Mouse (Mus musculus): ENCODE measurements at regions not wholly inside any gene's neighbourhood (a gene's known extent, or its start where the extent isn't known, plus 50 kb on each side); places are given as distances from the start of the nearest gene placed in this dataset.

DNA sequence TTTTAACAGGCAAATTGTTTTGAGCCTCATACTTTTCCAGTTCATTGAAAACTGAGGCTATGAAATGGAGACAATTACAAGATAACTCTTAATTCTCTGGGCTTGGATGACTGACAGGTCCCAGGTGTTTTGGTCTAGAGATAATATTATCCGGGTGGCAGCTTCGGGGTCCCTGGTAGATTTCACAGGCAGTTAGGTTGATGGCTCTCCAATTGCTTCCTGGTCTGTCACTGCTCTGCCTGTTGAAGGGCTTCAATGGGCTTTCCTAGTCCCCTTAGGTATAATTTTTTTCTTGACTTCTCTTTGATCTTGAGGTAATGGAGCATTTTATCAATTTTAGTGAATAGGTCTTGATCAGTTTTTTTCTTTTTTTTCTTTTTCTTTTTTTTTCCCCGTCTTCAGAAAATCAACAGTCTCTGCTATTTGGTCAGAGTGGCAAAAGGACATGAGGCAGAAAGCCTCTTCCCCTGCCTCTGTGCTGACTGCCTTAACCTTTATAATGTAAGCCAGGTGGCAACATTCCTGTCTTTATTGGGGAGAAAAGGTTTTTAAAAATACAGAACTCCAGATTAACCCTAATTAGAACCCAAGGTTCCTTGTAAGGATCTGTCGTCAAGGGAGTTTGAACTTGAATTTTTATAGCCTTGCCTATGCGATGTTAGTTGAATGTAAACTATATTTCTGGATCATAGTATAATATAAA, 896.0 kb upstream of the Flrt2 start:
- DNase-seq: no peak
- H3K4me3 ChIP-seq (replicated peaks; ENCODE audit: insufficient read depth, low read depth, low read length): no peak overlapping the region
- no peak for TF ChIP-seq CTCF (IDR thresholded peaks at IDR 0.05; ENCODE audit: borderline replicate concordance, insufficient read depth, low read depth, low read length)
- TF ChIP-seq POLR2A (IDR thresholded peaks at IDR 0.05; ENCODE audit: borderline replicate concordance, insufficient read depth, low read length): no peak
- H3K27me3 ChIP-seq (ENCODE audit: control insufficient read depth, insufficient read depth, low read length): no peaks in the 10 kb centered on the region
- 64% methylated on average over 5 of the region's 5 CpGs for WGBS
- no peaks in the 10 kb centered on the region for H3K4me1 ChIP-seq (ENCODE audit: control insufficient read depth, insufficient read depth, low read length)
- no peak overlapping the region for H3K27ac ChIP-seq (ENCODE audit: insufficient read depth, low read length)

DNA sequence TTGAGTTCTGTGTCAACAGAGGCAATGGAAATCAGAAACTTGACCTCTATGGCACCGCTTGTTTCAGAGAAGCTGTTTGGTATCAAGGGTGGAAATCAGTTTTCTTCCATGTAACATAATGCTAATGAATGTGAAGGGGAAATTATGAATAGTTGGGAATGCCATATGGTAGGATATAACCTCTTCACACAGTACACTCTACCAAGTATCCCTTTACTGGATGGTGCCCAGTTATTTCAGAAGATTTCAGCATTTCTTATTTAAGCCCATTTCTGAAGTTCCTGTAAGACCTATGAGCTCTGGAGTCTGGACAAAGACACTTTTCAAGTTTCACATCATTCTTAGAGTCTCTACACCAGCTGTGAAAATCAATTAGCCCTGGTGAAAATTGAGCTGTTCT, 887.3 kb upstream of the Flrt2 start:
- Histone ChIP-seq H3K27ac (ENCODE audit: insufficient read depth, low read length) (no peak overlapping the region), H3K4me3 (replicated peaks; ENCODE audit: insufficient read depth, low read depth, low read length) (no peak overlapping the region), H3K4me1 (ENCODE audit: control insufficient read depth, insufficient read depth, low read length) (no peaks in the 10 kb centered on the region), H3K27me3 (ENCODE audit: control insufficient read depth, insufficient read depth, low read length) (no peaks in the 10 kb centered on the region)
- WGBS: 86% methylated on average over 1 of the region's 1 CpGs
- TF ChIP-seq CTCF (IDR thresholded peaks at IDR 0.05; ENCODE audit: borderline replicate concordance, insufficient read depth, low read depth, low read length): no peak
- TF ChIP-seq POLR2A (IDR thresholded peaks at IDR 0.05; ENCODE audit: borderline replicate concordance, insufficient read depth, low read length): no peak
- no peak for DNase-seq

DNA sequence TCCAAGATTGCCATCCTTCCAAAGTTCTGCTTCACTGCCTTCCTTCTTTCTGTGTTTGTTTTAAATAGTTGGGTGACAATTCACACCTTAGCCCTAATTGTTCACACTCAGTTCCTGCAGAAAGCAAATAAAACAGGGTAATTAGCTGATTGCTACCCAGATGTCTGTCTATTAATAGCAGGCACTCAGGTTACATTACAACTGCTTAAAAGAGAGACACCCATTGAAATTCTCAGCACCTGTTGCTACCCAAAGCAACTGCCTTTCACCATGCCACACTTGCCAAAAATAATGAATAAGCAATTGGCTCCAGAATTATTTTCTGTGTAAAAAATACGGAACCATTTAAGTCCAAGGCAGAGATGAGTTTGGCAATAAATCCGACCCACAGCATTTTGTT, 860.6 kb upstream of the Flrt2 start:
- no peak for DNase-seq
- WGBS: 48% methylated on average over 2 of the region's 2 CpGs
- H3K4me3 ChIP-seq (replicated peaks; ENCODE audit: insufficient read depth, low read depth, low read length): no peak overlapping the region
- H3K27me3 ChIP-seq (ENCODE audit: control insufficient read depth, insufficient read depth, low read length): no peaks in the 10 kb centered on the region
- H3K4me1 ChIP-seq (ENCODE audit: control insufficient read depth, insufficient read depth, low read length): no peaks in the 10 kb centered on the region
- H3K27ac ChIP-seq (ENCODE audit: insufficient read depth, low read length): no peak overlapping the region
- TF ChIP-seq POLR2A (IDR thresholded peaks at IDR 0.05; ENCODE audit: borderline replicate concordance, insufficient read depth, low read length) (no peak), CTCF (IDR thresholded peaks at IDR 0.05; ENCODE audit: borderline replicate concordance, insufficient read depth, low read depth, low read length) (no peak)

DNA sequence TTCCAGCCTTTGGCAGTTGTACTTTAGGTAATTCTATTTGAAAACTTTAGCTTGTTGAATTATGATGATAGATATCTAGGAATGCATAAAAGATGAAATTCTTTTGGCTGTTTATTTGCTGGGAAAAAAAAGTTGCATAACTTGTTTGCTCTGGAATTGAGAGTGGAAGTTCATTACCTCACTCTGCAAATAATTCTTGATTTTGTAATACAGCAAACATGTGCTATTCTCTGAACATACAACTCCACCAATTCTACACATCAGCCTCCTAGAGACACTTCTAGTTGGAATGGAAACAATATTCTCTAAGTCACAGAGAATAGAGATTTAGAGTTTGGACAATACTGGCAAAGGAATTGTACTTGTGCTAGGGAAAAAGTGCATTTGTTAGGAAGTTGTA, 829.3 kb upstream of the Flrt2 start:
- Histone ChIP-seq H3K27me3 (ENCODE audit: control insufficient read depth, insufficient read depth, low read length) (no peaks in the 10 kb centered on the region), H3K4me3 (replicated peaks; ENCODE audit: insufficient read depth, low read depth, low read length) (no peak overlapping the region), H3K4me1 (ENCODE audit: control insufficient read depth, insufficient read depth, low read length) (no peaks in the 10 kb centered on the region), H3K27ac (ENCODE audit: insufficient read depth, low read length) (no peak overlapping the region)
- no peak for DNase-seq
- TF ChIP-seq CTCF (IDR thresholded peaks at IDR 0.05; ENCODE audit: borderline replicate concordance, insufficient read depth, low read depth, low read length) (no peak), POLR2A (IDR thresholded peaks at IDR 0.05; ENCODE audit: borderline replicate concordance, insufficient read depth, low read length) (no peak)

DNA sequence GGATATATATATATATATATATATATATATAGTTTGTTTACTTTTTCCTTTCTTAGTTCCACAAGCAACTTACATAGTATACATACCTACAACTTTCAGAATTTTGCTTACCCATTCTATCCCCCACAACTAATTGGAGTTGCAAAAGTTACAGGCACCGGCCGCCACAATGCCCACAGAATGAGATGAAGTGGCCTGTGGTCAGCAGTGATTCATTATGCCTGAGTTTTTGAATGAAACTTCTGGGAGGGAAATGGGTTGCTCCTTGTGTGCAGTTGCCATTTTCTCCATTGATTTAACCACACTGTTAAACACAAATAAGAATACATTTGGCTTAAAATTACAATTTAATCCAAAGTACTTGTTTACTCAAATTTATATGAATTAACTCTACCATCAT, 781.2 kb upstream of the Flrt2 start:
- Histone ChIP-seq H3K27me3 (ENCODE audit: control insufficient read depth, insufficient read depth, low read length) (no peaks in the 10 kb centered on the region), H3K4me1 (ENCODE audit: control insufficient read depth, insufficient read depth, low read length) (no peaks in the 10 kb centered on the region), H3K4me3 (replicated peaks; ENCODE audit: insufficient read depth, low read depth, low read length) (no peak overlapping the region), H3K27ac (ENCODE audit: insufficient read depth, low read length) (no peak overlapping the region)
- 95% methylated on average over 2 of the region's 2 CpGs for WGBS
- TF ChIP-seq POLR2A (IDR thresholded peaks at IDR 0.05; ENCODE audit: borderline replicate concordance, insufficient read depth, low read length) (no peak), CTCF (IDR thresholded peaks at IDR 0.05; ENCODE audit: borderline replicate concordance, insufficient read depth, low read depth, low read length) (no peak)
- DNase-seq: no peak

DNA sequence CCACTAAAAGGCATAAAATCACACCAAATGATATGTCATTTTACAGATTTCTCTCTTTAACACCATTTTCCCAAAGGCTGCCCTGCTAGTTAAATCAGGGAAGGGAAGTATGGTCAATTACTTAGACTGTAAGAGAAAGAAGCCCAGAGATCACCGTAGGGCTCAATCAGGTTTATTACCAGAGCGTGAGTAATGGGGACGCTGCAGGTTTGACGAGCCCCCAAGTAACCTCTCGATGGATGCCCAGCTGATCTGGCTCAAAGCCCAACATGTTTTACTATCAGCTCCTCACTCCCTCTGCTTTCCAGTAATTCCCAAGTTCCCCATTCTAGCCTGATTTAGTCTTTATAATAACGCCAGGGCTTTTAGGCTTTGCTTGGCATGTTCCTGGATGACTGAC, 749.0 kb upstream of the Flrt2 start:
- WGBS: 43% methylated on average over 6 of the region's 6 CpGs
- H3K27ac ChIP-seq (ENCODE audit: insufficient read depth, low read length): no peak overlapping the region

More for the DNA sequence above, 749.0 kb upstream of the Flrt2 start:
- Histone ChIP-seq H3K4me3 (replicated peaks; ENCODE audit: insufficient read depth, low read depth, low read length) (no peak overlapping the region), H3K27me3 (ENCODE audit: control insufficient read depth, insufficient read depth, low read length) (no peaks in the 10 kb centered on the region), H3K4me1 (ENCODE audit: control insufficient read depth, insufficient read depth, low read length) (no peaks in the 10 kb centered on the region)
- no peak for DNase-seq
- no peak for TF ChIP-seq CTCF (IDR thresholded peaks at IDR 0.05; ENCODE audit: borderline replicate concordance, insufficient read depth, low read depth, low read length)

All from cerebellum, adult 2 months (tissue).